ENCODE assay signal across 8 mouse cellular contexts in genomic region chr12:86802005-86802671, GRCm38 (mm10).
DNase-seq lines count a peak whose midpoint lies in the region; ATAC-seq and TF ChIP-seq lines count a peak whose summit lies in the region.

No protein-coding gene starts in this region.

- TF ChIP-seq CTCF in midbrain, postnatal 0 days (IDR thresholded peaks at IDR 0.05): no peak

- WGBS in hindbrain, embryonic 14.5 days: 2% methylated on average over 17 of the region's 17 CpGs
- whole genome bisulfite sequencing in limb, embryonic 12.5 days: 1% methylated on average over 17 of the region's 17 CpGs
- WGBS in midbrain, postnatal 0 days: 2% methylated on average over 17 of the region's 17 CpGs

- peak overlapping the region; percentile 98 for H3K27ac ChIP-seq in hindbrain, embryonic 14.5 days
- H3K27ac ChIP-seq in limb, embryonic 12.5 days: peak overlapping the region; percentile 99
- peak overlapping the region; percentile 91 for H3K27ac ChIP-seq in midbrain, postnatal 0 days (ENCODE audit: low read depth, low read length)

- no peak overlapping the region for H3K4me3 ChIP-seq in hindbrain, embryonic 14.5 days (replicated peaks; ENCODE audit: low read length)
- peak overlapping the region; percentile 23 for H3K4me3 ChIP-seq in limb, embryonic 12.5 days (replicated peaks)
- H3K4me3 ChIP-seq in midbrain, postnatal 0 days (ENCODE audit: low read depth, low read length): 0 out of 2 replicates have a peak overlapping the region, but pooled peaks have one; percentile 3

- no peaks in the 10 kb centered on the region for H3K9me3 ChIP-seq in hindbrain, embryonic 14.5 days (ENCODE audit: control insufficient read depth, low read length)
- H3K9me3 ChIP-seq in limb, embryonic 12.5 days: no peaks in the 10 kb centered on the region
- no peaks in the 10 kb centered on the region for H3K9me3 ChIP-seq in midbrain, postnatal 0 days (ENCODE audit: low read length)

- peak; percentile 35 for ATAC-seq in hindbrain, embryonic 14.5 days (ENCODE audit: low FRiP score)
- peak; percentile 29; the same call in 1 of the 2 replicates for ATAC-seq in limb, embryonic 12.5 days (ENCODE audit: insufficient number of reproducible peaks, insufficient read depth, low FRiP score, low TSS enrichment, low read depth)
- peak; percentile 25; the same call in 1 of the 2 replicates for ATAC-seq in midbrain, postnatal 0 days (ENCODE audit: low FRiP score)

- no peaks in the 10 kb centered on the region for H3K27me3 ChIP-seq in hindbrain, embryonic 14.5 days (ENCODE audit: control insufficient read depth, insufficient read depth, low read length)
- no peaks in the 10 kb centered on the region for H3K27me3 ChIP-seq in limb, embryonic 12.5 days
- H3K27me3 ChIP-seq in midbrain, postnatal 0 days (ENCODE audit: insufficient read depth, low read length): no peaks in the 10 kb centered on the region

- peak; percentile 59 for DNase-seq in right cerebral cortex, adult 18-20 months
- DNase-seq in right cerebral cortex, postnatal 14 days: no peak
- peak; percentile 91 for DNase-seq in brain, adult 2 months (ENCODE audit: low read depth, low spot score)
- DNase-seq in forelimb bud, embryonic 11.5 days (ENCODE audit: low read depth, low spot score): peak; percentile 87
- peak; percentile 75 for DNase-seq in hindbrain, embryonic 14.5 days (ENCODE audit: low spot score)
- DNase-seq in midbrain, postnatal 0 days (ENCODE audit: low spot score): peak; percentile 83
- DNase-seq in ovary, postnatal 10 days (ENCODE audit: low spot score): no peak

- peak overlapping the region; percentile 49 for H3K9ac ChIP-seq in hindbrain, embryonic 14.5 days
- H3K9ac ChIP-seq in limb, embryonic 12.5 days (replicated peaks): peak overlapping the region; percentile 50; the same call in 1 of the 2 replicates
- H3K9ac ChIP-seq in midbrain, postnatal 0 days (replicated peaks; ENCODE audit: low read length, poor library complexity, severe bottlenecking): peak overlapping the region; percentile 42

- H3K4me1 ChIP-seq in hindbrain, embryonic 14.5 days (replicated peaks; ENCODE audit: control insufficient read depth, insufficient read depth, low read length): peaks cover 86% of the 10 kb centered on the region
- H3K4me1 ChIP-seq in limb, embryonic 12.5 days (replicated peaks): peaks cover 81% of the 10 kb centered on the region
- peaks cover 70% of the 10 kb centered on the region for H3K4me1 ChIP-seq in midbrain, postnatal 0 days (ENCODE audit: insufficient read depth, low read length)

- H3K4me2 ChIP-seq in hindbrain, embryonic 14.5 days (replicated peaks): peak overlapping the region; percentile 41
- H3K4me2 ChIP-seq in limb, embryonic 12.5 days: peak overlapping the region; percentile 57
- H3K4me2 ChIP-seq in midbrain, postnatal 0 days (ENCODE audit: low read depth, low read length, poor library complexity, severe bottlenecking): peak overlapping the region; percentile 30; the same call in 1 of the 2 replicates

- no peaks in the 10 kb centered on the region for H3K36me3 ChIP-seq in hindbrain, embryonic 14.5 days (replicated peaks; ENCODE audit: control insufficient read depth, insufficient read depth)
- H3K36me3 ChIP-seq in limb, embryonic 12.5 days: no peaks in the 10 kb centered on the region
- no peaks in the 10 kb centered on the region for H3K36me3 ChIP-seq in midbrain, postnatal 0 days (ENCODE audit: insufficient read depth, low read length)

Comparison
In these comparisons a context has a peak if more than half of its experiments do, and no peak if none do; other contexts are left out.
1. DNase-seq: peak in right cerebral cortex, adult 18-20 months (single experiment), brain, adult 2 months (single experiment), forelimb bud, embryonic 11.5 days (single experiment), hindbrain, embryonic 14.5 days (single experiment) and midbrain, postnatal 0 days (single experiment); none in right cerebral cortex, postnatal 14 days (single experiment) and ovary, postnatal 10 days (single experiment).
2. Peak in every context shown above with its lines, with median percentiles within 50 percentile points of each other: ATAC-seq, H3K27ac ChIP-seq, H3K4me2 ChIP-seq and H3K9ac ChIP-seq.